Mouse (Mus musculus): ENCODE measurements around the gene Lbx2.

Lbx2 gene

DNA sequence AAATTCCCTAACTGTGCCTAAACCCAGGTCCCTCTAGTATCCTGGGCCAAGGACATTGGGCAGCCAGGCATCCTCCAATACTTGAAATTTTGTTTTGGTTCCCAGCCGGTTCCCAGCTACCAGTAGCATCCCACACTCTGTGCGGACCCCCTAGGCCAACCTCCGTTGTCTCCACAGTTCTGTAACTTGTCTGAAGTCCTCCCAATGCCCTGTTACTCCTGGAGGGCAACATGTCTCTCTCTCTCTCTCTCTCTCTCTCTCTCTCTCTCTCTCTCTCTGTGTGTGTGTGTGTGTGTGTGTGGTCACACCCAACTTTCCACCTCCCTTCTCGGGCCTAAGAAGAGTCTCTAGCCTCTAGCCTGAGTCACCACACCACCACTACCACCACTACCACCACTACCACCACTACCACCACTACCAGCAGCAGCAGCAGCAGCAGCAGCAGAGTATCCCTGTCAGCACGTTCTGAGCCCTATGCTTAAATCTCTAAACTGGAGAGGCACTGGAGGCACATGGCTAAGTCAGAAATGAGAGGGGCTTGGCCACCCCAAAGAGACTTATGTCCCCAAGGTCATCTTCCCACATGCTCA lies 50.2 kb downstream of the Lbx2 start:
- no peak for DNase-seq

DNA sequence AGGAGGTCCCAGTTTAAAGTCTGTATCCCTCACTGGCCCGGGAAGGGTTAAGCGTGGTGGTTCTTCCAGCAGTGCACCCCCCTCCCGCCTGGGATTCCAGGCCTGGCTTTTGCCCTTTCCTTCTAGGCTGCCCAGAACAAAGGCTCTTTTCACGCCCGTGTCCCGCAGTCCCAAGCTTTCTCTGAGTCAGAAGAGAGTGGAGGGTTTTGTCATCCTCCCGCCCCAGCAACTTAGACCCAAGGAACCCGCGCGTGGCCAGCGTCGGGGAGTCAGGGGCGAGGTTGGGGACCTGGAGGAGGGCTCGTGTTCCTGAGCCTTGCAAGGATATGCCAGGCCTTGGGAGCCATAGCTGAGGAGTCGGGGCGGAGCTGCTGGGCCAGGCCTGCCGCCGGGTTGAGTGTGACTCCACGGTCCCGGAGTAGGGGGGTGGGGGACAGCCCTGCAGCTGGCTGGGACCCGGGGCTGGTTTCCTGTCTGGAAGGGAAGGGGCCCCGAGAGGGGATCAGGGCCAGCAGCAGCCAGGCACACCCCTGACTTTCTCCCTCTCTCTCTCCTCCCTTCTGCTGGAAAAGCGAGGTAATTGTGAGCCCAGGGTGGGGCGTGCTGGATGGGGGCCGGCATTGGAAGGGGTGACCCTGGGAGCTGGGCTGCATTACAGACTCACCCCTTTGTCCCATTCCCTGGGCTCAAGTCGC lies 50.9 kb downstream of the Lbx2 start:
- DNase-seq = peak in 1 of 2 experiments; percentile 67

DNA sequence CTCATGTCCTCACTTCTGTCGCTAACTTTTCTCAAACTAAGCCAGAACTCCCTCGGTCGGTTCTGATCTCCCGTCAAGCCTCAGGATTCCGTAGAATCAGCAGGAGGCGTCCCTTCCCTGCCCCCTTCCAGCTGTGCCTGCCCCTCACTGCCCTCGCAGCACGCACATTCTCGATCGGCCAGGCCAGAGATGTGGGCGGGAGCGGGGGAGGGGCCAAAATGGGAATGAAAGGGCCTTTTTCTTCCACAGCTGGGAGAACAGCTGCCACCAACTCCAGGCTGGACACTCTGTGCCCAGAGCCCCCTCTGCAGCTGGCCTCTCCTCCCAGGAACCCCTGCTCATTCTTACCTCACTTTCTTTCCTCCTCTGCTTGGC lies 51.4 kb downstream of the Lbx2 start:
- DNase-seq = peak; percentile 88 to 91
